Mouse (Mus musculus): ENCODE results near the gene Gba2. TPM values are rescaled to one million over a fixed set of nuclear protein-coding genes. Genes with fewer than 3 reads are reported as not detected.
"Not testable (repeated sequence)": the region's sequence is repeated elsewhere in the genome, so short reads cannot be mapped to it uniquely, and the experiment has no call there.

Gene Gba2
- polyA plus RNA-seq (2015; fragmentation: Nextera tagmentation; extraction: Ambion mirVana): 19.2 and 21.9 TPM in 2 replicates

DNA sequence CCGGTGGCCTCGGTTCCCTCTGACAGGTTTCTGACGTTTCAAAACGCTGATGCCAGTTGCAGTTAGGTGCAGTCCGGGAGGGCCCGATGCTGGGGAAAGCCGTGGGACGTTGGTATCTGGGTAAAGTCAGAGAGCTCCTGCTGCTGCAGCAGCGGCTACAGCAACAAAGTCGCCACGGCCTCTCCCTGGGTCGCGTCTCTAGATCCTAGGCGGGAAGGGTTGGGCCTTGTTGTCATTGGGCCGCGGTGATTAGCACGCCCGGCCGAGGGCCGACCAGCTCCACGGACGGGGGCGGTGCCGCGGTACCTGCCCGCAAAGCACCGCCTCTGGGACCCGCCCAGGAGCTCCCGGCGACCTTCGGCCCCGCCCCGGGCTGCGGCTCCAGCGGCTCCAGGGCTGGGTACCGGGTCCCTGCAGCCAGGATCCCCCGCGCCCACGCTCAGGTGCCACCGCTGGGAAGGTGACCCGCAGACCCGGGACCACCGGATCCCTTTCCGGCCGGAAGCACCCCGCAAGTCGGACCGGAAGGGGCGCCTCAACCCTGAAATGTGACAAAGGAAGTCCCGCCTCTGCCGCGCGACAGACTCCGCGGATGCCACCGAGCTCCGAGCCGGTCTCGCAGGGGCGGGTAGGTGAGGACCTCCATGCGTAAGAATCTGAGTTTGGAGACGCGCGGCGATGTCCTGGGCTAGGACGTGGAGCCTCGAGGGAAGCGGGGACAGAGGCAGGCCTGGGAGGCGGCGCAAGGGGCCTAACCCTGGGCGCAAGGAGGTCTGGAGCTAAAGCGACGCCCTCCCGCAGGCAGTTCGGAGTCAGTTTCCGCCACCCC is at the start of gene Gba2, which contains the start of gene Rgp1:
Gene Gba2, minus strand, starts transcription at position 498 of the 829 bp plus-strand sequence.
Gene Rgp1, plus strand, starts transcription at position 340 of the 829 bp plus-strand sequence.
- Histone ChIP-seq H3K36me3 (peaks cover 41% of the 10 kb centered on the region), H3K9ac (peak within 1 kb of the TSS; percentile 56), H3K4me3 (peak within 1 kb of the TSS; percentile 90), H3K4me1 (peaks cover 38% of the 10 kb centered on the region), H3K27me3 (no peaks in the 10 kb centered on the region), H3K27ac (peak within 1 kb of the TSS; percentile 90), H3K9me3 (no peaks in the 10 kb centered on the region), H3K4me2 (peak within 1 kb of the TSS; percentile 86)
- WGBS: under 1% methylated on average over 76 of the region's 76 CpGs
- ATAC-seq (ENCODE audit: insufficient number of reproducible peaks, low FRiP score, low TSS enrichment, low read depth): peak; percentile 86

GRCm38 (mm10) chr4:43620146-43620778 is 41.6 kb upstream of the Gba2 start:
- Histone ChIP-seq H3K9me3 (peaks cover 4% of the 10 kb centered on the region; the same call in 1 of the 2 replicates), H3K9ac (no peak overlapping the region), H3K36me3 (no peaks in the 10 kb centered on the region), H3K4me3 (no peak overlapping the region), H3K4me2 (no peak overlapping the region), H3K27me3 (no peaks in the 10 kb centered on the region), H3K27ac (no peak overlapping the region), H3K4me1 (no peaks in the 10 kb centered on the region)
- 68% methylated on average over 4 of the region's 4 CpGs for WGBS
- no peak for ATAC-seq (ENCODE audit: insufficient number of reproducible peaks, low FRiP score, low TSS enrichment, low read depth)

GRCm38 (mm10) chr4:43613060-43613730 is 34.5 kb upstream of the Gba2 start:
- H3K27me3 ChIP-seq: no peaks in the 10 kb centered on the region
- no peak for ATAC-seq (ENCODE audit: insufficient number of reproducible peaks, low FRiP score, low TSS enrichment, low read depth)
- 58% methylated on average over 3 of the region's 3 CpGs for WGBS
- H3K9me3 ChIP-seq: no peaks in the 10 kb centered on the region
- no peak overlapping the region for H3K27ac ChIP-seq
- H3K4me1 ChIP-seq: no peaks in the 10 kb centered on the region
- H3K36me3 ChIP-seq: no peaks in the 10 kb centered on the region
- no peak overlapping the region for H3K9ac ChIP-seq
- H3K4me3 ChIP-seq: no peak overlapping the region
- no peak overlapping the region for H3K4me2 ChIP-seq

DNA sequence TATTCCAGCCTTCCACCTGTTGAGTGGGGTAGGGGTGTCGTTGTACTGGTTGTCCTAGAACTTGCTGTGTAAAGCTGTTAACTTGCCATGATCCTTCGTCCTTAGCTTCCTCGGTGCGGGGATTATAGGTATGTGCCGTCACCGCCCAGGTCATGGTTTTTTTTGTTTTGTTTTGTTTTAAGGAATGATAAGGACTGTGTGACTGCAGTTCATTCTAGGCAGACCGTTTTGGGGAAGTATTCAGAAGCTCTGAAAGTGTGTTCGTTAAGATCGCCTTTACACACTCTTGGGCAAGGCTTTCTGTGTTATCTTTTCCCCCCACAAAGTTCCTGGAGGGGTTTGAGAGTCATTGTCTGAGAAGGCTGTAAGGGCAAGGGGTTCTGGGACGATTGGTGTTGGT is 33.9 kb upstream of the Gba2 start:
- no peak overlapping the region for H3K4me2 ChIP-seq
- WGBS: 69% methylated on average over 10 of the region's 10 CpGs
- no peak overlapping the region for H3K9ac ChIP-seq
- no peak for ATAC-seq (ENCODE audit: insufficient number of reproducible peaks, low FRiP score, low TSS enrichment, low read depth)
- no peak overlapping the region for H3K4me3 ChIP-seq
- H3K4me1 ChIP-seq: no peaks in the 10 kb centered on the region
- no peaks in the 10 kb centered on the region for H3K27me3 ChIP-seq
- no peaks in the 10 kb centered on the region for H3K9me3 ChIP-seq
- H3K27ac ChIP-seq: no peak overlapping the region
- no peaks in the 10 kb centered on the region for H3K36me3 ChIP-seq

DNA sequence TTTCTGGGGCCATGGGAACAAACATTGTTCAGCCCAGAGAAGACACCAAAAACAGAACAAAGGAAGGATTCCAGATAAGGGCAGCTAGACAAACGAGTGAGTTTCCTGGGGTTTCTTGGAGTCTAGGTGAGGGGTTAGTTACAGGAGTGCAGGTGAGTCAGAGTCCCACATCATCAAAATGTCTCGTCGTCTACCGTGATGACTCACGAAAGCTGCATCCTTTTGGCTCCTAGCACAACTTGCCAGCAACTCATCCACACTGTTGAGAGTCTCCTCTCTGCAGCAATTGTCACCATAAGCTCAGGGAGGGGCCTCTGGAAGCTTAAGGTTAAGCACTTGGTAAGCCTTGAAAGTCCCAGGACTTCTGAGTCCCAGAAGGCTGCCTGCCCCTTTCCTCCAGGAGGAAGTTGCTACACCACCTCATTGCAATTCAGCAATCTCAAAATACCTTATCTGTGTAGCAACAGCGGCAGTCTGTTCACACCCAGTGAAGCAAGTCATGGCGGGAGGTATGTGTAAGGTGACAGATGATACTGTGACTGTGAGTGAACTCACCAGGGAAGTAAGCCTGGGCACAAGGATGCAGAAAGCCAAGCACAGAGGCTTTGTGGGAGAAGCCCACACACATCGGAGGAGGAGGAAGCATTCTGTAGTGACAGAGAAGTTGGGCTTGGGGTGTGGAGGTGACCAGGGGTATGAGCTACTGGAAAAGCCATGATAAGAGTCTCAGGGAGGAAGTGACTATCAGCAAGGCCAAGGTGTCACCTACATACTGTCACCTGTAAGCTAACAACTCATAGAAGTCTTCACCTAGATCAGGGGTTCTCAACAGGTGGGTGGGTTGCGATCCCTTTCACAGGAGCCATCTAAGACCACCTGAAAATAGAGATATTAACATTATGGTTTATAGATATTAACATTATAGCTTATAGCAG is 26.3 kb upstream of the Gba2 start:
- no peaks in the 10 kb centered on the region for H3K36me3 ChIP-seq
- H3K9me3 ChIP-seq: no peaks in the 10 kb centered on the region
- 65% methylated on average over 9 of the region's 9 CpGs for WGBS
- no peak for ATAC-seq (ENCODE audit: insufficient number of reproducible peaks, low FRiP score, low TSS enrichment, low read depth)
- H3K4me3 ChIP-seq: no peak overlapping the region
- no peaks in the 10 kb centered on the region for H3K27me3 ChIP-seq
- H3K27ac ChIP-seq: no peak overlapping the region
- no peak overlapping the region for H3K4me2 ChIP-seq
- H3K9ac ChIP-seq: no peak overlapping the region
- no peaks in the 10 kb centered on the region for H3K4me1 ChIP-seq

DNA sequence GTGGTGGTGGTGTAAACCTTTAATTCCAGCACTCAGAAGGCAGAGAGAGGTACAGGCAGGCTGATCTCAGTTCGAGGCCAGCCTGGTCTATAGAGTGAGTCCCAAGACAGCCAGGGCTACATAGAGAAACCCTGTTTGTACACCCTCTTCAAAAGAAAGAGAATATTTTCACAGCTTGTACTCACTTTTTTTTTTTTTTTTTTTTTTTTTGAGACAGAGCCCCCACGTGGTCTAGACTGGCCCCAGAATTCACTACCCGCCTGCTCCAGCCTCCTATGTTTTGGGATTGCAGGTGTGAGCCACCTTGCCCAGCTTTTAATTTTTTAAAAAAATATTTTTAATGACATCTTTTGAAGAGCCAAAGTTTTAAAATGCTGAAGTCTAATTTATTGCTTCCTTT is 25.4 kb upstream of the Gba2 start:
- no peak overlapping the region for H3K27ac ChIP-seq
- no peak overlapping the region for H3K4me3 ChIP-seq
- H3K9ac ChIP-seq: no peak overlapping the region
- H3K36me3 ChIP-seq: no peaks in the 10 kb centered on the region
- WGBS: 64% methylated on average over 3 of the region's 3 CpGs
- H3K4me2 ChIP-seq: no peak overlapping the region
- H3K9me3 ChIP-seq: no peaks in the 10 kb centered on the region
- no peaks in the 10 kb centered on the region for H3K27me3 ChIP-seq
- no peaks in the 10 kb centered on the region for H3K4me1 ChIP-seq
- ATAC-seq (ENCODE audit: insufficient number of reproducible peaks, low FRiP score, low TSS enrichment, low read depth): no peak

DNA sequence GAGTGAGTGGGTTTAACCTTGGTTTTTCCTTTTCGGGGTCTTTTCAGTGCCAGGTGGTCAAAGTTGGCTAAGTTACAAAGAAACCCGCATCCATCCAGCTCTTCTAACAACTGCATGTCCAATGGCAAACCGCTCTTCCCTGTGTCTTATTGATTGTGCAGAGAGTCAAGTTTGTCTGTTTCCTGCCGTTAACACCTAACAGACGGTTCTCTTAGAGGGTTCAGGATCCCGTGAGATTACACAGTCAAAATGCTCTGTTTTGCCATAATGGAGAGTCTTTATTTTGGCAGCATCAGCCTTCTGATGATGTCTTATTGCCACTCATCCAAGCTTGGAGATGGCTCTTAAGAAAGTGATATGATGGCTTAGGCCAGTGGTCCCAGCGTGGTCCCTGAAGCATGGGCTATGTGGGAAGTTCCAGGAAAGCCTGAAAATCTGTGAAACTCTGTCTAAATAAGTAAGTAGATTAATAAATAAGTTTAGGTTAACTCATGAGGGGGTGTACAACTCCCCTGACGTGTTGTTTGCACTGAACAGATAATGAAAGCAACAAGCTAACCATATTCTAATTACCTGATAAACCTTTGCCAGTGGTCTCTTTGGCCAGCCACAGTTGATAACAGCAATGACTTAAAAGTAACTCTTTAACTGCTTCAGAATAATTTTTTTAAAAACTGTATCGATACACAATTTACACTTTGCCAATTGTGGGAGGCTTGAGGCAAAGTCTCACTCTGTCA is 21.7 kb upstream of the Gba2 start:
- Histone ChIP-seq H3K9ac (no peak overlapping the region), H3K4me1 (no peaks in the 10 kb centered on the region), H3K4me3 (no peak overlapping the region), H3K27ac (no peak overlapping the region), H3K4me2 (no peak overlapping the region), H3K9me3 (no peaks in the 10 kb centered on the region), H3K36me3 (no peaks in the 10 kb centered on the region), H3K27me3 (no peaks in the 10 kb centered on the region)
- WGBS: 72% methylated on average over 9 of the region's 9 CpGs
- ATAC-seq (ENCODE audit: insufficient number of reproducible peaks, low FRiP score, low TSS enrichment, low read depth): no peak

DNA sequence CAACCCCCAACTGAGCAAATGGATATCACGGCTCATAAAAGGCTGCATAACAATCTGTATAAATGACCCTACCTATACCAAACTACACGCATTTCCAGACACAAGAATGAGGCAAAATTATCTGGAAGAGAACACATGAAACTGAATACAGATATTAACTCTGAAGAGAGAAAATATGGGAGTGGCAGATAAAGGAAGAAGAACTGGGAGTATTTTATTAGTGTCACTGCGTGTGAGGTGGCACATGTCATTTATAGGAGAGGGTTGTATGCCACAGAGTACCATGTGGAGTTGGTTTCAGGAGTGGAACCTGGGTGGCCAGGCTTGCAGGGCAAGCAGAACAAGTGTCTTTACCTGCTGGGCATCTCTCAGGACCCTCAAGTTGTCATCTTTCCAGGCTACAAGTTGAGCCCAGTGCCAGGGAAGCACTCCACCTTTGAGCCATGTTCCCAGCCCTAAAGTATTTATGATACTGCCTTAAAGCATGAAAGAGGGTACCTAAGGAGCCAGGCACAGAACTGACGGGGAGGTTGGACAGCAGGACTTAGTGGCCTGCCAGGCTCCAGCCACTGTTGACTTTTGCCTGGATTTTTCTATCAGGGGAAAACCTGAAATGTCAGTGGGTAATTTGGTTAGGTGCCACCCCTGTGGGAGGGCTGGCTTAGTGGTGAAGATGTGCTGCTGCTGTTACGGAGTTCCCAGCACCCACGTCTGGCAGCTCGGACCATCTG is 20.1 kb upstream of the Gba2 start:
- Histone ChIP-seq H3K4me2 (no peak overlapping the region), H3K36me3 (no peaks in the 10 kb centered on the region), H3K4me1 (no peaks in the 10 kb centered on the region), H3K4me3 (no peak overlapping the region), H3K9ac (no peak overlapping the region), H3K9me3 (no peaks in the 10 kb centered on the region), H3K27me3 (no peaks in the 10 kb centered on the region), H3K27ac (no peak overlapping the region)
- ATAC-seq (ENCODE audit: insufficient number of reproducible peaks, low FRiP score, low TSS enrichment, low read depth): no peak
- 74% methylated on average over 7 of the region's 7 CpGs for WGBS

DNA sequence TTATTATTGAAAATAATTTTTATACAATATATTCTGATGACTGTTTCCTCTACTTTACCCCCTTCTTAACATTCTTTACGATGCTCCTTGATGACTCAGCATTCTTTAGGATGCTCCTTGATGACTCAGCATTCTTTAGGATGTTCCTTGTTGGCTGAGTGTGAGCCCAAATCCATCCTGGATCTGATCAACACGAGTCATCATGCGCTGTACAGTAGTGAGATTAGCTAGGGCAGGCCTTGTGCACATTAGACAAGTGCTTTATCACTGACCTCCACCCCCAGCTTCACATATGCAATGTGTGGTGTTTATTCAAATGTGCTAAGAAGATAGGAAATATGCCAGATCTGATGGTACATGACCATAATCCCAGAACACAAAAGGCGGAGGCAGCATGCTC is 19.5 kb upstream of the Gba2 start:
- Histone ChIP-seq H3K36me3 (no peaks in the 10 kb centered on the region), H3K27ac (no peak overlapping the region), H3K9me3 (no peaks in the 10 kb centered on the region), H3K4me3 (no peak overlapping the region), H3K4me2 (no peak overlapping the region), H3K27me3 (no peaks in the 10 kb centered on the region), H3K4me1 (no peaks in the 10 kb centered on the region), H3K9ac (no peak overlapping the region)
- ATAC-seq (ENCODE audit: insufficient number of reproducible peaks, low FRiP score, low TSS enrichment, low read depth): no peak
- 82% methylated on average over 4 of the region's 4 CpGs for WGBS

GRCm38 (mm10) chr4:43596597-43596996 is 17.9 kb upstream of the Gba2 start:
- not testable (repeated sequence) for H3K4me2 ChIP-seq; H3K27ac ChIP-seq; H3K9me3 ChIP-seq; H3K36me3 ChIP-seq; ATAC-seq (ENCODE audit: insufficient number of reproducible peaks, low FRiP score, low TSS enrichment, low read depth); H3K4me1 ChIP-seq; H3K9ac ChIP-seq; H3K4me3 ChIP-seq; H3K27me3 ChIP-seq
- 71% methylated on average over 2 of the region's 2 CpGs for WGBS

Measured in limb, embryonic 15.5 days (tissue).